Mouse (Mus musculus): ENCODE measurements around the gene Prpf4b.
"Not testable (repeated sequence)": the region's sequence is repeated elsewhere in the genome, so short reads cannot be mapped to it uniquely, and the experiment has no call there.

Prpf4b gene

GRCm38 (mm10) chr13:34875166-34875710 is at the start of gene Prpf4b:
TSS of gene Prpf4b (plus strand) at chr13:34875302.
- peak; percentile 90 for DNase-seq (ENCODE audit: extremely low read depth, insufficient read length, low spot score)

- no peak for DNase-seq (ENCODE audit: extremely low read depth, insufficient read length, low spot score)
These were observed 48.1 kb upstream of the Prpf4b start for GRCm38 (mm10) chr13:34826760-34827690.

GRCm38 (mm10) chr13:34827988-34828882 is 46.9 kb upstream of the Prpf4b start:
- DNase-seq (ENCODE audit: extremely low read depth, insufficient read length, low spot score), result no peak

- no peak for DNase-seq (ENCODE audit: extremely low read depth, insufficient read length, low spot score)
These were observed 32.3 kb upstream of the Prpf4b start for GRCm38 (mm10) chr13:34842851-34843250.

GRCm38 (mm10) chr13:34850759-34851158 is 24.3 kb upstream of the Prpf4b start:
- DNase-seq (ENCODE audit: extremely low read depth, insufficient read length, low spot score), result no peak

- DNase-seq (ENCODE audit: extremely low read depth, insufficient read length, low spot score), result no peak
These were observed 23.8 kb upstream of the Prpf4b start for GRCm38 (mm10) chr13:34851191-34851784.

GRCm38 (mm10) chr13:34857526-34857925 is 17.6 kb upstream of the Prpf4b start:
- no peak for DNase-seq (ENCODE audit: extremely low read depth, insufficient read length, low spot score)

GRCm38 (mm10) chr13:34859406-34859805 is 15.7 kb upstream of the Prpf4b start:
- no peak for DNase-seq (ENCODE audit: extremely low read depth, insufficient read length, low spot score)

GRCm38 (mm10) chr13:34861166-34861565 is 13.9 kb upstream of the Prpf4b start:
- DNase-seq (ENCODE audit: extremely low read depth, insufficient read length, low spot score), result not testable (repeated sequence)

- peak; percentile 14 for DNase-seq (ENCODE audit: extremely low read depth, insufficient read length, low spot score)
These were observed 10.5 kb upstream of the Prpf4b start for GRCm38 (mm10) chr13:34864420-34865169.

- DNase-seq (ENCODE audit: extremely low read depth, insufficient read length, low spot score), result peak; percentile 88
These were observed 1.1 kb upstream of the Prpf4b start for GRCm38 (mm10) chr13:34873801-34874681.

- DNase-seq (ENCODE audit: extremely low read depth, insufficient read length, low spot score), result not testable (repeated sequence)
These were observed 366 bp upstream of the Prpf4b start for GRCm38 (mm10) chr13:34874736-34875135.

- DNase-seq (ENCODE audit: extremely low read depth, insufficient read length, low spot score), result no peak
These were observed 791 bp downstream of the Prpf4b start for GRCm38 (mm10) chr13:34875741-34876445.

GRCm38 (mm10) chr13:34876481-34876880 is 1.4 kb downstream of the Prpf4b start:
- DNase-seq (ENCODE audit: extremely low read depth, insufficient read length, low spot score), result no peak

- DNase-seq (ENCODE audit: extremely low read depth, insufficient read length, low spot score), result no peak
These were observed 17.8 kb downstream of the Prpf4b start for GRCm38 (mm10) chr13:34892871-34893270.

GRCm38 (mm10) chr13:34914614-34915013 is 39.5 kb downstream of the Prpf4b start:
- no peak for DNase-seq (ENCODE audit: extremely low read depth, insufficient read length, low spot score)

- DNase-seq (ENCODE audit: extremely low read depth, insufficient read length, low spot score), result peak; percentile 7
These were observed 41.5 kb downstream of the Prpf4b start for GRCm38 (mm10) chr13:34916520-34917167.

- DNase-seq (ENCODE audit: extremely low read depth, insufficient read length, low spot score), result no peak
These were observed 49.1 kb downstream of the Prpf4b start, which contains the start of the genes Fam217a and 4933417A18Rik for GRCm38 (mm10) chr13:34924210-34924609. TSS of gene Fam217a (minus strand) at chr13:34924310. TSS of gene 4933417A18Rik (plus strand) at chr13:34924409.

All from 3134 (cell line).